Mouse (Mus musculus) retina, postnatal 7 days (tissue): ENCODE data around the gene Ggnbp2.

Experiments used
- DNase-seq: peaks from one replicate; pipeline ENCODE4 v3.0.0-alpha.2; 2012; ENCODE audit warnings: low read depth, low spot score

Gene Ggnbp2

GRCm38 (mm10) chr11:84825261-84825807 lies 45.3 kb downstream of the Ggnbp2 start:
- no peak for DNase-seq

GRCm38 (mm10) chr11:84823484-84823897 lies 47.1 kb downstream of the Ggnbp2 start:
- DNase-seq = no peak

GRCm38 (mm10) chr11:84822487-84822886 lies 48.1 kb downstream of the Ggnbp2 start:
- no peak for DNase-seq

- DNase-seq = no peak
These were observed 49.4 kb downstream of the Ggnbp2 start for GRCm38 (mm10) chr11:84821131-84821770.

- peak; percentile 76 for DNase-seq
These were observed 51.5 kb downstream of the Ggnbp2 start, which contains the start of gene Mrm1 for GRCm38 (mm10) chr11:84818961-84819692. Gene Mrm1 (minus strand): TSS chr11:84819515.

GRCm38 (mm10) chr11:84818085-84818960 lies 52.3 kb downstream of the Ggnbp2 start:
- DNase-seq = peak; percentile 52

GRCm38 (mm10) chr11:84817362-84817761 lies 53.3 kb downstream of the Ggnbp2 start:
- no peak for DNase-seq

- DNase-seq = peak; percentile 74
These were observed 56.7 kb downstream of the Ggnbp2 start for GRCm38 (mm10) chr11:84813724-84814510.

GRCm38 (mm10) chr11:84804373-84804772 lies 66.2 kb downstream of the Ggnbp2 start:
- no peak for DNase-seq

- DNase-seq = peak; percentile 75
These were observed 72.8 kb downstream of the Ggnbp2 start for GRCm38 (mm10) chr11:84797627-84798353.

- no peak for DNase-seq
These were observed 73.6 kb downstream of the Ggnbp2 start for GRCm38 (mm10) chr11:84797026-84797425.

- DNase-seq = peak; percentile 69
These were observed 76.0 kb downstream of the Ggnbp2 start for GRCm38 (mm10) chr11:84794496-84795113.

GRCm38 (mm10) chr11:84793545-84793944 lies 77.1 kb downstream of the Ggnbp2 start:
- DNase-seq = no peak

- DNase-seq = no peak
These were observed 80.2 kb downstream of the Ggnbp2 start for GRCm38 (mm10) chr11:84790383-84790782.
